Mouse (Mus musculus) erythroblast, embryonic 14.5 days (primary cell): Measurements from ENCODE around the gene Rnf10. TPM values are rescaled to one million over a fixed set of nuclear protein-coding genes. Genes with fewer than 3 reads are reported as not detected.

Experiments used
- H3K27me3 ChIP-seq: 2 replicates; pipeline ENCODE4 v1.6.1; 2012; ENCODE audit warnings: inconsistent platforms; ENCODE audit not compliant: control insufficient read depth
- H3K36me3 ChIP-seq: 2 replicates; pipeline ENCODE4 v1.6.1; 2012; ENCODE audit warnings: mild to moderate bottlenecking, inconsistent platforms; ENCODE audit not compliant: control insufficient read depth
- H3K4me1 ChIP-seq: 2 replicates; pipeline ENCODE4 v1.6.1; 2012; ENCODE audit warnings: inconsistent platforms; ENCODE audit not compliant: control insufficient read depth
- H3K4me3 ChIP-seq: replicated peaks from 2 replicates; pipeline ENCODE3; 2012; ENCODE audit warnings: moderate library complexity, mild to moderate bottlenecking, inconsistent platforms
- H3K9me3 ChIP-seq: 2 replicates; pipeline ENCODE4 v1.6.1; 2012; ENCODE audit warnings: low read length, inconsistent platforms, mixed read lengths; ENCODE audit not compliant: control insufficient read depth
- GATA1 ChIP-seq: IDR thresholded peaks from 2 replicates; pipeline ENCODE4 v1.6.1; 2012; ENCODE audit warnings: low read length, inconsistent platforms, mixed read lengths
- TAL1 ChIP-seq: IDR thresholded peaks from 3 replicates; pipeline ENCODE4 v1.6.1; 2012; ENCODE audit warnings: low read length, inconsistent platforms, mixed read lengths
- polyA plus RNA-seq: library from polyadenylated mRNA; stranded (reverse); fragments of >175 nt; gene quantifications from 2 replicates; pipeline ENCODE4 v1.2.3, GENCODE M21; 2012

Gene Rnf10
- polyA plus RNA-seq, 1 experiment: 107 TPM

DNA sequence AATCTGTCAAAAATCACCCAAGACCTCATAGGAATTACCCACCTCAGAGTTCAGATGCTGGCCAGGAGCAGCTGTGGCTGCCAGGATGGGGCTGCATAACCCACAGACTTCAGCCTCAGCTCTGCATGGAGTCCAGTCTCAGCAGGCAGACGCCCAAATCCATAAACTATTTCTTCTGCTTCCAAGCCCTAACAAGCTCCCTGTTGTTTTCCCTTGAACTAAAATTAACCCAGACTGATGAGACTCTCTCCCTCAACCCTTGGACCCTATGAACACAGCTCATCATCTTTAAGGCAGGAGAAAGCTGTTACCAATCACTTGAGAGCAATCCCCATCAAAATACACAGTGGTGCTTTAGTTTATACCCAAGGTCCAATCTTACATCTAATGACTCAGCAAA is 17.2 kb downstream of the Rnf10 start:
- H3K9me3 ChIP-seq: no peaks in the 10 kb centered on the region
- TF ChIP-seq GATA1 (no peak), TAL1 (no peak)
- peaks cover 35% of the 10 kb centered on the region for H3K4me1 ChIP-seq
- H3K4me3 ChIP-seq: no peak overlapping the region
- peaks cover 80% of the 10 kb centered on the region for H3K36me3 ChIP-seq
- H3K27me3 ChIP-seq: no peaks in the 10 kb centered on the region

DNA sequence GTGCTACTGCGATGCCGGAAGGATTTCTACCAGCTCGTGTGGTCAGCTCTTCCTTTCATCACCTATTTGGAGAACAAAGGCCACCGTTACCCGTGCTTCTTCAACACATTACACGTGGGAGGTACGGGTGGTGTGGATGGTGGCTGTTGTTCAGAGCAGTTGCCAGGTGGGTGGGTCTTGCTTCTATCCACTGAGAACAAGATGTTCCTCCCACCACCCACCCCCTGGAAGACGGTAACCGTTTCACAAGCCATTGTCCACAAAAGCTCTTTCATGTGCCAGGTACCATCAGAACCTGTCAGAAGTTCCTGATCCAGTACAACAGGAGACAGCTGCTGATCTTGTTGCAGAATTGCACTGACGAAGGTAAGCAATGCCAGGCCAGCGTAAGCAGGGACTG is 32.5 kb downstream of the Rnf10 start:
- H3K27me3 ChIP-seq: peaks cover 10% of the 10 kb centered on the region
- no peak for TF ChIP-seq GATA1
- TF ChIP-seq TAL1: no peak
- no peak overlapping the region for H3K4me3 ChIP-seq
- H3K4me1 ChIP-seq: peaks cover 39% of the 10 kb centered on the region
- H3K9me3 ChIP-seq: no peaks in the 10 kb centered on the region; the same call in 1 of the 2 replicates
- H3K36me3 ChIP-seq: peaks cover 68% of the 10 kb centered on the region

GRCm38 (mm10) chr5:115238729-115239195 is 33.9 kb downstream of the Rnf10 start:
- Histone ChIP-seq H3K9me3 (no peaks in the 10 kb centered on the region; the same call in 1 of the 2 replicates), H3K4me1 (peaks cover 44% of the 10 kb centered on the region), H3K36me3 (peaks cover 53% of the 10 kb centered on the region), H3K27me3 (peaks cover 24% of the 10 kb centered on the region), H3K4me3 (peak overlapping the region; percentile 98)
- TF ChIP-seq TAL1 (no peak), GATA1 (no peak)

DNA sequence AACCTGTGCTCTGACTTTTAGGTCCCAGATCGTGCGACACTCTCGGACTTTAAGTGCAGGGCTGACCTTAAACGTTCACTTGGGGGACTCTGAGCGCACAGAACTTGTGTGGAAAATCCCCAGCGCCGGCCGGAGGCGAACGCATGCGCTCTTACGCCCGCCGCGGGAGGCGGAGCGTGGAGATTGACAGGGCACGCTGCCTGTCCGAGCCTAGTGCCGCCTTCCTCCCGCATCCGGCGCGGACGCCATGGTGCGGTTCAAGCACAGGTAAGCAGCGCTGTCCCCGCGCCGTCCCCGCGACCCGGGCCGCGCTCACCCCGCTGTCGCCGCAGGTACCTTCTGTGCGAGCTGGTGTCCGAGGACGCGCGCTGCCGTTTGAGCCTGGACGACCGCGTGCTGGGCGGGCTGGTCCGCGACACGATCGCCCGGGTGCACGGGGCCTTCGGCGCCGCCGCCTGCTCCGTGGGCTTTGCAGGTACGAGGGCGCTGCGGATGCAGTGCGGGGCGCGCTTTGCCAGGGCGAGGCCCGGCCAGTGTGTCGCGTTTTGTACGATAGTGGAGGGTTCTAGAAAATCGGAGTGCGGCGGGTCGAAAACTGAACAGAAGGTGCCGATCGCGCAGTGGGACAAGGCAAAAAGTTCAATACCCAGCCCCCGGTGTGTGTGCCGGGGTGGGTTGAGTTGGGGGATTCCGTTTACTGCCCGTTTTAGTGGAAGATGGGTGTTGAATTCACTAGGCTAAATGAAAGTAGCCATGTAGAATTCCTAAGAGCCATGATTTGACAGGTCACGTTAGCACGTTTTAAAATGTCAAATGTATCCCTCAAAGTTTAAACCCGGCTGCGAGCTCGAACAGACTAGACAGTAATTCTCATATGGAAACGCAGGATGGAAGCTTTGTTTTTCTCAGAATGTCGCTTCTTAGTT is 34.6 kb downstream of the Rnf10 start:
- H3K9me3 ChIP-seq: no peaks in the 10 kb centered on the region; the same call in 1 of the 2 replicates
- peaks cover 44% of the 10 kb centered on the region for H3K4me1 ChIP-seq
- peaks cover 46% of the 10 kb centered on the region for H3K36me3 ChIP-seq
- H3K27me3 ChIP-seq: peaks cover 31% of the 10 kb centered on the region
- TF ChIP-seq GATA1 (no peak), TAL1 (no peak)
- H3K4me3 ChIP-seq: peak overlapping the region; percentile 98

DNA sequence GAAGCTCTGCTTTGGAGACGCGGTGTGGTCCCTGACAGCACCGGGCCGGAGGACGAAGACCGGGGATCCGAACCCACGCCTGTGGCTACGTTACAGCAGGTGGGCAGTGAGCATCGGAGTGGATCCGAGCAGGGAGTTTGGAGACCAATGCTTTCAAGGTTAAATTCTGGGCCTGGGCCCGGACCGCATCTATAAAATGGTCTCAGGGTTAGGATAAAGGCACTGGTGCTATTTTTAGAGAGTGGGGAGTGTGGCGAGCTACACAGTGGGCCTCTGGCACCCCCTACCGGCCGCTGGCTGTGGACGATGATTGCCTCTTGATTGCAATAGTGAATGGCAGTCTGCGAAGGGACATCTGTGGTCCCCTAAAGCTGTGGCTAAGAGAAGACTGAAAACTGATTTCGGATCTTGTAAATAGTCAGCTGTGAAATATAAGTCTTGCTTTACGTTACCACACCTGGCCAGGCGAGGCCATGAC is 36.9 kb downstream of the Rnf10 start, which contains the start of gene Pop5:
Pop5 (plus strand) TSS at position 51 of the 478 bp plus-strand sequence.
- Histone ChIP-seq H3K4me3 (peak within 1 kb of the TSS; percentile 63), H3K36me3 (peaks cover 24% of the 10 kb centered on the region), H3K27me3 (peaks cover 52% of the 10 kb centered on the region), H3K4me1 (peaks cover 46% of the 10 kb centered on the region), H3K9me3 (no peaks in the 10 kb centered on the region; the same call in 1 of the 2 replicates)
- TF ChIP-seq GATA1 (0 out of 2 replicates have a peak, but pooled peaks have one; percentile 9), TAL1 (no peak)

GRCm38 (mm10) chr5:115235323-115235771 is 37.4 kb downstream of the Rnf10 start:
- peaks cover 19% of the 10 kb centered on the region for H3K36me3 ChIP-seq
- peaks cover 54% of the 10 kb centered on the region for H3K27me3 ChIP-seq
- H3K9me3 ChIP-seq: no peaks in the 10 kb centered on the region; the same call in 1 of the 2 replicates
- H3K4me1 ChIP-seq: peaks cover 46% of the 10 kb centered on the region
- peak overlapping the region; percentile 63 for H3K4me3 ChIP-seq
- TF ChIP-seq GATA1 (no peak), TAL1 (no peak)

- Histone ChIP-seq H3K36me3 (peaks cover 11% of the 10 kb centered on the region), H3K4me1 (peaks cover 39% of the 10 kb centered on the region), H3K4me3 (no peak overlapping the region), H3K9me3 (no peaks in the 10 kb centered on the region; the same call in 1 of the 2 replicates), H3K27me3 (peaks cover 54% of the 10 kb centered on the region)
- TF ChIP-seq GATA1 (no peak), TAL1 (no peak)
Observed at GRCm38 (mm10) chr5:115234519-115234918, 38.2 kb downstream of the Rnf10 start.

- TF ChIP-seq TAL1 (no peak), GATA1 (no peak)
- H3K4me1 ChIP-seq: peaks cover 28% of the 10 kb centered on the region
- peaks cover 2% of the 10 kb centered on the region; the same call in 1 of the 2 replicates for H3K36me3 ChIP-seq
- no peak overlapping the region for H3K4me3 ChIP-seq
- peaks cover 55% of the 10 kb centered on the region for H3K27me3 ChIP-seq
- H3K9me3 ChIP-seq: no peaks in the 10 kb centered on the region; the same call in 1 of the 2 replicates
Observed at GRCm38 (mm10) chr5:115233031-115233780, 39.5 kb downstream of the Rnf10 start.

DNA sequence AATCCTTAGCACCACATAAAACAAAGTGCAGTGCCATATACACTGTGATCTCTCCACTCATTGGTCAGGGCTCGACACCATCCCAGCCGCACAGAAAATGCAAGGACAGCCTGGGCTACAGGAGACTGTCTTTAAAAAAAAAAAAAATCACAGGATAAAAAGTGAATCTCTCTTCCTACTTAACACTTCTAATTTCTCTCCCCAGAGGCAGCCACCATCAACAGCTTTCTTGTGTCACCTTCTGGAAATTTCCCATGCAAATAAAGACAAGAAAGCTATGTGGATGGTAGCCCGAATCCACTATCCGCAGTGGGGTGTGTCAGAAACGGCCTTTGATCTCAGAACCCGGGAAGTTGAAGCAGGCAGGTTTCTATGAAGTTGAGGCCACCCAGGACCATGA is 40.2 kb downstream of the Rnf10 start:
- Histone ChIP-seq H3K27me3 (peaks cover 62% of the 10 kb centered on the region), H3K9me3 (no peaks in the 10 kb centered on the region; the same call in 1 of the 2 replicates), H3K4me1 (peaks cover 22% of the 10 kb centered on the region), H3K4me3 (no peak overlapping the region), H3K36me3 (no peaks in the 10 kb centered on the region)
- TF ChIP-seq GATA1 (no peak), TAL1 (no peak)
